Mouse (Mus musculus) heart, postnatal 0 days (tissue): ENCODE measurements around the gene Egr4.

Source experiments
- CTCF ChIP-seq: IDR thresholded peaks from 2 replicates; pipeline ENCODE4 v1.5.1; 2016; ENCODE audit warnings: antibody characterized with exemption, control low read depth, low read depth
- EP300 ChIP-seq: IDR thresholded peaks from 2 replicates; pipeline ENCODE4 v1.6.1; 2016; ENCODE audit warnings: antibody characterized with exemption, low read depth

DNA sequence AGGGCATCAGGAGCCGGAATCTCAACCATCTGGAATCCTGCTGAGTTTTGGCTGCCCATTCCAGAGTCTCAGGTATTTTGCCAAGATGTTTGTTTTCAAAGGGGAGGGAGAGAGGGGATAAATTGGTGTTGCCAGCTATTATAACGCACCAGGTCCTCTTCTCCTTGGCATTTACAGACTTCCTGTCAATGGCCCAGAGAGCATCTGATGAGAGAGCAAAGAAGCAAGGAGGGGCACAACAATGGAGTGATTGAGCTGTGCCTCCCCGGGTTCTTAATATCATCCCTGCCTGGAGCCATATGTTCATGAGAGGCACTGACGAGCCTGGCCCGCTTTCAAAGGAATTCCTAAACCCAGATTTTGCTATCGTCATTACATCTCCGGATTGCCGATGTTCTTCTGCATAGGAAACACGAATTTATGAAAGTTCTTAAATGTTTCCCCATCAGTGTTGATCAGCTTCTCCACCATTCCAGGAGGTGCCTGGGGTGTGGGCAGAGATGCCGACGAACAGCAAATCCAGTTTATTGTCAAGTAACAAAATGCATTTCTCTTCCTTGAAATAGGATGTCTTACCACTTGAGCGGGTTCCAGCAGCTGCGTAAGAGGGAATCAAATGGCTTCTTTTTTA lies 31.0 kb upstream of the Egr4 start:
- no peak for TF ChIP-seq CTCF
- TF ChIP-seq EP300: no peak
